Mouse (Mus musculus) bone marrow, adult 2 months (tissue): ENCODE measurements around the gene Sh2d6.

Experiments used
- CTCF ChIP-seq: fragments of 200-500 bp; IDR thresholded peaks from 2 replicates; pipeline ENCODE4 v1.5.1; 2011; ENCODE audit warnings: low read length, control low read depth; ENCODE audit not compliant: control insufficient read depth, insufficient read depth
- POLR2A ChIP-seq: fragments of 200-500 bp; IDR thresholded peaks from 2 replicates; pipeline ENCODE4 v1.6.1; 2011; ENCODE audit warnings: low read depth, mild to moderate bottlenecking, control low read depth, low read length, borderline replicate concordance; ENCODE audit not compliant: control insufficient read depth

- no peak for TF ChIP-seq POLR2A
- TF ChIP-seq CTCF: no peak
Observed at GRCm38 (mm10) chr6:72562894-72563293, 41.4 kb upstream of the Sh2d6 start.
